Mouse (Mus musculus) thymus, adult 2 months (tissue): ENCODE data around the gene Gm36028. TPM values are rescaled to one million over a fixed set of nuclear protein-coding genes. Genes with fewer than 3 reads are reported as not detected.

Experiments
- DNase-seq: peaks from one replicate; pipeline ENCODE4 v3.0.0; 2021
- H3K27ac ChIP-seq: fragments of 200-500 bp; 2 replicates; pipeline ENCODE4 v1.5.1; 2012; ENCODE audit warnings: low read length, control low read depth; ENCODE audit not compliant: control insufficient read depth, insufficient read depth
- H3K27me3 ChIP-seq: fragments of 200-500 bp; 2 replicates; pipeline ENCODE4 v1.6.1; 2012; ENCODE audit warnings: mild to moderate bottlenecking, low read length, moderate library complexity, mixed read lengths; ENCODE audit not compliant: control insufficient read depth, insufficient read depth
- H3K36me3 ChIP-seq: fragments of 200-500 bp; 2 replicates; pipeline ENCODE4 v1.6.1; 2012; ENCODE audit warnings: mild to moderate bottlenecking, low read length, moderate library complexity; ENCODE audit not compliant: control insufficient read depth, insufficient read depth
- H3K4me1 ChIP-seq: fragments of 200-500 bp; replicated peaks from 2 replicates; pipeline ENCODE4 v1.6.1; 2012; ENCODE audit warnings: low read length; ENCODE audit not compliant: control insufficient read depth, insufficient read depth
- H3K4me3 ChIP-seq: fragments of 200-500 bp; 2 replicates; pipeline ENCODE4 v1.5.1; 2012; ENCODE audit warnings: mild to moderate bottlenecking, low read length, control low read depth, moderate library complexity; ENCODE audit not compliant: control insufficient read depth, insufficient read depth
- CTCF ChIP-seq: fragments of 200-500 bp; IDR thresholded peaks from 2 replicates; pipeline ENCODE4 v1.5.1; 2012; ENCODE audit warnings: mild to moderate bottlenecking, control low read depth, low read length, moderate library complexity, borderline replicate concordance; ENCODE audit not compliant: control insufficient read depth, poor library complexity, insufficient read depth; ENCODE audit errors: extremely low read depth
- POLR2A ChIP-seq: fragments of 200-500 bp; IDR thresholded peaks from 2 replicates; pipeline ENCODE4 v1.6.1; 2012; ENCODE audit warnings: mild to moderate bottlenecking, low read length, control low read depth, moderate library complexity; ENCODE audit not compliant: control insufficient read depth, poor library complexity, insufficient read depth; ENCODE audit errors: extremely low read depth
- WGBS: fragments of 180-500 bp; shearing (Covaris S2); methylation state at CpG from one replicate; pipeline ENCODE4 v1.1.7; 2018; 5-methylcytosine and 5-hydroxymethylcytosine counted together
- polyA plus RNA-seq: library from polyadenylated mRNA; depleted of rRNA; stranded (reverse); fragments of >200 nt; gene quantifications from 2 replicates; pipeline ENCODE4 v1.2.3, GENCODE M21; 2012

Gene Gm36028
- polyA plus RNA-seq, 1 experiment: 0.15 TPM

DNA sequence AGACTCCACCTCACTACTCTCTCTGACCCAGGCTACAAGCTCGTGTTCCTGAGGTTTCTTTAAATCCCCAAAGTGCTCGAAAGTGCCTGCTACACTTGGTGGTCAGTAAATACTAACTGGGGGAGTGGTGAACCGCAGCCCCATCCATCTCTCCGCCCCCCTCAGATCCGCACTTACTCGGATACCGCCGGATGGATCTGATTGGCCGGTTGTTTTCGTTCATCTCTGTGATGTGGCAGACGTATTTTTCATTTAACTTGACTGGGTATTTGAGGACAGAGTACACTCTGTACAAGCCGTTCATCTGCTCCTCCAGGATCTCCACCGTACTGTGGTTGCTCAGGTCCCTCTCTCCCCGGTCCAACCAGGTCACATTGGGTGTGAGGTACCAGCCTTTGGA is 6.9 kb downstream of the Gm36028 start:
- no peaks in the 10 kb centered on the region for H3K27me3 ChIP-seq
- H3K4me3 ChIP-seq: no peak overlapping the region
- no peaks in the 10 kb centered on the region for H3K36me3 ChIP-seq
- H3K4me1 ChIP-seq: 0 out of 2 replicates have a peak, but pooled peaks cover 2% of the 10 kb centered on the region
- no peak for DNase-seq
- no peak for TF ChIP-seq CTCF
- TF ChIP-seq POLR2A: no peak
- H3K27ac ChIP-seq: no peak overlapping the region
- WGBS: 88% methylated on average over 14 of the region's 14 CpGs

DNA sequence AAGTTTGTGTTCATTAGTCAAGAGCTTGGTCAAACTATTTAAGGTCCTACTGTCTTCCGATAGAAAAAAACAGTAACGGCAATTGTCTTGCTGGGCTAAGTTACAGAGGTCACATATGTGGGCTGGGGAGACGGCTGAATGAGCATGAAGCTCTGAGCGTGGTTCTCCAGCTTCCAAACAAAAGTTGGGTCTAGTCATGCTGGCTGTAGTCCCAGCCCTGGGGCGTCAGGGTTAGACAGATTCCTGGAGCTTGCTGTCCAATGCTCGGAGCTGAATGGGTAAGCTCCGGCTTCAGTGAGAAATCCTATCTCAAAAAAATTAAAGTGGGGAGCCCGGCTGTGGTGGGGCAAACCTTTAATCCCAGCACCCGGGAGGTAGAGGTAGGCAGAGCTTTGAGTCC is 7.7 kb downstream of the Gm36028 start:
- no peaks in the 10 kb centered on the region for H3K27me3 ChIP-seq
- TF ChIP-seq CTCF: no peak
- no peak for TF ChIP-seq POLR2A
- H3K27ac ChIP-seq: no peak overlapping the region
- DNase-seq: no peak
- no peaks in the 10 kb centered on the region for H3K36me3 ChIP-seq
- WGBS: 94% methylated on average over 9 of the region's 9 CpGs
- H3K4me1 ChIP-seq: 0 out of 2 replicates have a peak, but pooled peaks cover 2% of the 10 kb centered on the region
- H3K4me3 ChIP-seq: no peak overlapping the region

- WGBS: 77% methylated on average over 5 of the region's 5 CpGs
- H3K36me3 ChIP-seq: no peaks in the 10 kb centered on the region
- 0 out of 2 replicates have a peak, but pooled peaks cover 2% of the 10 kb centered on the region for H3K4me1 ChIP-seq
- no peak overlapping the region for H3K27ac ChIP-seq
- TF ChIP-seq POLR2A (no peak), CTCF (no peak)
- no peak overlapping the region for H3K4me3 ChIP-seq
- no peak for DNase-seq
- no peaks in the 10 kb centered on the region for H3K27me3 ChIP-seq
Observed at GRCm38 (mm10) chr16:37851366-37851765, 9.6 kb downstream of the Gm36028 start.

DNA sequence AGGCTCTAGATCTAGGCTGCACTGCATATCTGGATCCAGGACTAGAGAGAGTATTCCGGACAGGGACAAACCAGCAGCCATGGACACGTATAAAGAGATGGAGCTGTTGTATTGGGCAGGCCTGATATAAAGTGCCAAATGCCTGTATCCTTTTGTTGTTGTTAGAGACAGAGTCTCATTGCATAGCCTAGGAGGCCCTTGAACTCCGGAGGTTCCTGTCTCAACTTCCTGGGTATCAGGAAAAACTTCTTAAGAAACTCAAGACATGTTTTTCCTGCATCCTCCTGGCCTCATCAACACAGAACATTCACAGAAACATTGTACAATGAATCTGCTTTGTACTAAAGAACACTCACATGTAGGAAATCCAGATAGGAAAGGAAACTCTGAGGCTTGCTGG is 13.9 kb downstream of the Gm36028 start:
- Histone ChIP-seq H3K4me1 (no peaks in the 10 kb centered on the region), H3K27ac (no peak overlapping the region), H3K27me3 (no peaks in the 10 kb centered on the region), H3K4me3 (no peak overlapping the region), H3K36me3 (no peaks in the 10 kb centered on the region)
- 79% methylated on average over 3 of the region's 3 CpGs for WGBS
- DNase-seq: no peak
- TF ChIP-seq CTCF (no peak), POLR2A (no peak)

DNA sequence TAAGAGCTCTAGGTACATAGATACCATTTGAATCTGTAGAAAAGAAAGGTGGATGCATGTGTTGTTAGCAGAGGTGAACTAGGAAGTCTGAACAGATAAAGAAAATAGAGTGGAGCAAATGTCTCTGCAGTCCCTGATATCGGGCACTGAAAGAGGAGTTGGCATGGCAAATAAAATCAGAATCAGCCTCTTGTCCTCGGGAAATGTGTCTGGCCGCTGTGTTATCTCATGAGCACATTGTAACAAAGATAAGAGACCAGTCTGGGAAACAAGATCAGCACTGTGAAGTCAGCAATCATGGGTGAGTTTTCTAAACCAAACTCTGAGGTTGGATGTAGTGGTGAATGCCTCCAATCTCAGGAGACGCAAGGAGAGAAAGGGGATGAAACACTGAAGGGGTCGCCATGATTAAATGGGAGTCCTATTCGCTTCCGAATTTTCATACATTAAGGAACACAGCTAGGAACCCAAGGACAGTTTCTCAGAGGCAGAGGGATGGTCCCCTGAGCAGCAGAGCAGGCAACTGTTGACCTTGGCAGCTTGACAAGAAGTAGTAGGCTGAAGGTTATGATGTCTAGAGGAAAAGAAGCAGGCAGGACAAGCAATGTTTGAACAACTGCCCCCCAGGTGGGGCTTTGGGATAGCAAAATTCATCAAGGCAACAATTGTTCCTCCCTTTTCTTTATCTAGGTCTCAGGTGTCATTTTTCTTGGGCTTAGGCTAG is 15.6 kb downstream of the Gm36028 start:
- Histone ChIP-seq H3K4me1 (no peaks in the 10 kb centered on the region), H3K27ac (no peak overlapping the region), H3K4me3 (no peak overlapping the region), H3K27me3 (no peaks in the 10 kb centered on the region), H3K36me3 (no peaks in the 10 kb centered on the region)
- 86% methylated on average over 7 of the region's 7 CpGs for WGBS
- TF ChIP-seq POLR2A (no peak), CTCF (no peak)
- DNase-seq: no peak

GRCm38 (mm10) chr16:37843740-37844139 is 17.2 kb downstream of the Gm36028 start:
- DNase-seq: no peak
- Histone ChIP-seq H3K27me3 (no peaks in the 10 kb centered on the region), H3K36me3 (no peaks in the 10 kb centered on the region), H3K27ac (no peak overlapping the region), H3K4me1 (no peaks in the 10 kb centered on the region), H3K4me3 (no peak overlapping the region)
- 91% methylated on average over 12 of the region's 12 CpGs for WGBS
- TF ChIP-seq POLR2A: no peak
- TF ChIP-seq CTCF: no peak
